Mouse (Mus musculus): ENCODE measurements at regions not wholly inside any gene's neighbourhood (a gene's known extent, or its start where the extent isn't known, plus 50 kb on each side); places are given as distances from the start of the nearest gene placed in this dataset.

DNA sequence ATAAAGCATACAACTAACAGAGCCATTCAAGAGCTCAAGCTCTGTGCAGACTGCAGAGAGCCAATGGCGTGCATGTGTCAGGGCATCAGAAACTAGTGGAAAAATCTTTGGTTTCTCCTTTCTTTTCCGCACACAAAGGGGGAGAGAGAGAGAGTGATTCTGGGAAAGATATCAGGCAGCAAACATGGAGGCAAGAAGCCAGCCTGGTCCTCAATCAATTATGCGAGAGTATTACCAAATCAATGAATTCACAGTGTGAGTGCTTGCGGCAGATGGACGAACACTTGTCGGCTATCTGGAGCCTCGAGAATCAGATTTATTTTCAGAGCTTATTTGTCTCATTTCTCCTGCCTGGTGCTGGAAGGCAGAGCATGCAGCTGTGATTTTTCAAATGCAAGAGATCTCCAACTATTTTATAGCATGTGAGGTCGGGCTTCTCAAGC, 230.6 kb downstream of the Snx10 start:
- no peak for DNase-seq

DNA sequence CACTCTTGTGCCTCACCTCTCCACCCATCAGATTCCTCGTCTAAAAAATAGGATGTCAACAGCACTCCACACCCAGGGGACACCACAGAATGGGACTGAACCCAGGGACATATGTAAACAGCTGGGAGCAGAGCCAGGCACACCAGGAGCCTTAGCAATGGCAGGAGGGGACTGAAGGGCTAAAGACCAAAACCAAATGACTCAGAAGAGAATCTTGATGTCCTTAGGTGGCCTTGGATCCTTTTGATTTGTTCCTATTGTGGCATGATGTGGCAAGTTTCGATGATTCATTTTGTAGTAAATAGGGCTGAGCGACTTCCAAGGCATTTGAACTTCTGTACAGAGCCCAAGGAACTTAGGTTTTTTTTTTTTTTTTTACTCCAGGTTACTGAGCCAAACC, 233.4 kb downstream of the Snx10 start:
- DNase-seq: no peak

DNA sequence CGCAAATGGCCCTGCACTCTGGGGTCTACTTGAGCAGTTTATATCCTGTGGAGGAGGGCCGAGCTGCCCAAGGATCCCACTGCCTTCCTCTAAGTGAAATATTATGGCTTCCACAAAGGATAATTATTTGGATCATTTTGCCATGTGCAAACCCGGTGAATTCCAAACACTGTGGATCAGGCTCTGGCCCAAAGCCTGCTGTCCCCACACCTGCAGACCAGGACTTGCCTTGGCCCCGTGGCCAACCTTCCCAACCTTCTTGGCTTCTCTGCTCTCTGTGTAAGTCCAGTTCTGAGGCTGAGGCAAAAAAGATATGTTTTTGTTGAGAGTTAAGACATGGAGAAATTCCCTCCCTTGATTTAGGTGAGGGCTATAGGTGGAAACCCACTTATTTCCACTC, 234.0 kb downstream of the Snx10 start:
- DNase-seq: no peak

DNA sequence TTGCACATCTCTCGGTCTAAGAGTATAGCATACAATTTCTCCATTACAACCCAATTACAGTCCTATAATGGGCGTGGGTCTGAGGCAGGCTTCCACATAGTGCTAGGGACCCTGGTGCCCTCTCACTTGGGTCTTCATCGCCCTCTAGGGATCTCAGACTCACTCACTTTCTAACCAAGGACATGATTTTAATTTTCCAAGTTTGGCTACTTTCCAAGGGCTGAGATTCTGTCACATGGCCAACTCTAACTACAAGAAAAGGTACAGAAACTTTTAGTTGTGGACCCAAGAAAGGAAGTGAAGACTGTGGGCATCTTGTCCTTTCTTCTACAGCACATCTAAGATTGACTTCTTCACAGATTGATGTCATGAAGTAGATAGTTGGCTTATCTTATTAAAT, 235.1 kb downstream of the Snx10 start:
- no peak for DNase-seq

DNA sequence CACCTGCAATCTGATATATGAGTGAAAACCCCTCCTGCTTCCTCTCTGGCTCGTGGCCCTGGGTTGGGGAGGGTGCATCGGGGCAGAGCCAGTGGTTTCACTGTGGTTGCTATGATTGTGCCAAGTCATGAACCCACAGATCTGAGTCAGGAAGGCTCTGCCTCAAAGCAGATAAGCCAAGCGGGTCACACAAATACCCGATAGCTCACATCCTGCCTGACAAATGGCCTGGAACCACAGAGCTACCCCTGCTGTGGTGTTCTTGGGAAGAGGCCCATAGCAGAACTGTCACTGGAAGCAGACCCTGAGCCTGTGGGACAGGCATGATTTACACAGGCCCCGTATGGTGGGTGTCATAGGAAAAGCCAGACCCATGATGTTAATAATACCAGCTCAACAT, 236.7 kb downstream of the Snx10 start:
- no peak for DNase-seq

DNA sequence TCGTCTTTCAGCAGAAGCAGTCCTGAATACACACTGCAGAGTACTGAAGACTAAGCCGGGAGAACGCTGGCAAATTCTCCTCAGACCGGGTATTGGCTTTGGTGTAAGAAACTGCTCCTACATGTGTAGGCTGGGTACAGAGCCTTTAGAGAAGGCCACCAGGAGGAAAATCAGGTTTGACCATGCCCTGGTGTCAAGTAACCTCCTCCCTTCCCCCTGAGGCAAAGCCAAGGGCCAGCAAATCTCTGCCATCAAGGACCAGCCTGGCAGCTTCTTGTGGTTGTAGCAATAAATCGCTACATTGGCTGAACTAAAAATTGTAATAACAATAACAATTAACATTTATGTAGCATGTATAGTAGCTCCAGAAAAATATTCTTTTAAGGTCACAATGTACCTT, 237.8 kb downstream of the Snx10 start:
- DNase-seq: no peak

DNA sequence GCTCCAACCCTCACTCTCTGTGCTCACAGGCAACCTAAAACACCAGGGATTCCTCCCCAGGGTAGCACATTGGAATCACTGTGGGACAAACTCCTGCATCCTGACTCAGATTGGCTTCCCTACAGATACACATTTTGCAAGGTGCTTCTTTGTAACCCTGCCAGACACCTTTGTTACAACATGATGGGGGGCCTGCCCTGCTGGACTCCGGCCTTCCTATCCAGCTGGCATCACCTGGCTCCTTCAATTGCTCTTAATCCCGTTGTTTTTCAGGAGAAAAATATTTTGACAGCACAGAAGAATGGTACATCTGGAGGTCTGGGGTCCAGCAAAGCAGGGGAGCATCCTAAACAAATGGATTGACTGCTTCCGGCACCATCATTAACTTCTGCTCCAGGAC, 242.8 kb downstream of the Snx10 start:
- DNase-seq: no peak

DNA sequence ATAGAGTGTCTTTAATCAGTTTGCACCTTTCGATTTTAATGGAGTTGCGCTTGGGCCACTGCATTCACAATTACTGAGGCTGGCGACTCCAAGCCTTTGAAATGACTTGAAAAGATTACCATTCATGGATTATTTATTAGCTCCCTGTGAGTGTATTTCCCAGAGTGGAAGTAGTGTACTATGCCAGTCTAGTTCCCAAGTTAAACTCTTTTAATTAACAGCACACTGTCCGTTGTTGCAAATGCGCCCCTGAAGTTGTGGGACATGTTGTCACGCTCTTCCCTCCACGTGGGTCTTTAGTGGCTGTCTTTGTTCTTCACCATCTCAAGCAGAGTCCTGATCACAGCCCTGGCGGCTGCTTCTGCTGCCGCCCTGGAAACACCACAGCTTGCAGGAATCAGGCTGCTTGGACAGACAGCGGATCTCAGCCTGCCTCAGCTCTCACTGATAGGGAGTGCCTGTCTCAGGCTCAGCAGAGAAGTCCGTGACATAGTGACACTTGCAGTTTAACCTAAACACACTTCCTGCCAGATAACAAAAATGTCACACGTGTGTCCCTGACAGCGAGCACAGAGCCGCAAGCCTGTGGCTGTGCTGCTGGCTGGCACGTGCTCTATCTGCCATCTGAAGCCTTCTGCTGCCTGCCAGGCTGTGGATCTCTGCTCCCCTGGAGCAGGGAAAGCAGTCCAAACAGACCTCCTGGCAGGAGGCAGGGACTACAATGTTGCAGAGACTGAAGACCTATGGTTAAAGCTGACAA, 244.1 kb downstream of the Snx10 start:
- peak in 1 of 2 experiments; percentile 20 for DNase-seq

DNA sequence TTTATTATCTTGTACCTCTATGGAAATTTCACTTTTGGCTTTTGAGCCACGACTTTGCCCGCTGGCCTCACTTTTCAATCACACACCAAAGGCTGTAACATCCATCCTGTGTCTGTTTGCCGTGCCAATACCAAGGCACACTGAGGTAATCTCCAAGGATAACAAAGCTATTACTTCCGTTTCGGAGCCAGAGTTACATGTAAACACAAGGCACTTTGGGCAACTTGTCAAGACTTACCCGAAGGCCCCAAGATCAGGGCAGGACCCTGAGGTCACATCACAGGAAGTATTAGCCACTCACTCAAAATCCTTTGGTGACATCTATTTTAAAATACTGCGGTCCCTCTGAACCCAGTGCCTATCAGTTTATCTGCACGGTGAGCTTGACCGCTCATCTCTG, 241.3 kb downstream of the Skap2 start:
- DNase-seq: no peak

DNA sequence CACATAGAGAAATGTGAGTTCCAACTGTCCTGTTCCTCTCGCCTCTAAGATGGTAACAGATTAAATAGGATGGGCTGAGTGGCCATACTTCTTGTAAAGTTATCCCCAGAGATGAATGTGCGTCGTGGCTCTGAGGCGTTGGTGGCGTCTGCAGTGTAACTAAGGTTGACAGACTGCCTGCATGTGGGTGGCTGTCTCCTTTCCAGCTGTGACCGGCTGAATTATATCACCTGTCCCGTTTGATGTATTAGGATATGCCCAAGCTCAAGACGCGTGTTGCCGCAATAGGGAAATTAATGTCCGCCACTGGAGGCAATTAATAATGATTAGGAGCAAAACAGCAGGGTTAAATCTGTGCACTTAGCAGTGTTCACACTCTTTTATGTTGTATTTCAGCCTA, 240.9 kb downstream of the Skap2 start:
- no peak for DNase-seq

DNA sequence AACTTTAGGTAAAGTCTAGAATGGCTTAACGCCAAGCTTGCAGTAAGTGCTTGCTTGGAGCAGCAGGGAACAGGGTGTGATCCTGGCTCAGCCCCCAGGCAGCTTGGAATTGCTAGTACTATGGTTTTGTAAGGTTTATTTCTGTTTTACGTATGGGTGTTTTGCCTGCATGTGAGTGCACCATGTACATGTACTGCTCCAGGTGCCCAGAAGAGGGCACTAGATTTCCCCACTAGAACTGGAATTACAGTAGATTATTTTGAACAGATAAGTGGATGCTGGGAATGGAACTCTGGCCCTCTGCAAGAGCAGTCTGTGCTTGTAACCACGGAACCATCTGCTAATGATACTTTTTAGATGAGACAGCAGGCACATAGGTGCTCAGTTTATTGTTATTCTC, 237.6 kb downstream of the Skap2 start:
- peak in 1 of 2 experiments; percentile 9 for DNase-seq

DNA sequence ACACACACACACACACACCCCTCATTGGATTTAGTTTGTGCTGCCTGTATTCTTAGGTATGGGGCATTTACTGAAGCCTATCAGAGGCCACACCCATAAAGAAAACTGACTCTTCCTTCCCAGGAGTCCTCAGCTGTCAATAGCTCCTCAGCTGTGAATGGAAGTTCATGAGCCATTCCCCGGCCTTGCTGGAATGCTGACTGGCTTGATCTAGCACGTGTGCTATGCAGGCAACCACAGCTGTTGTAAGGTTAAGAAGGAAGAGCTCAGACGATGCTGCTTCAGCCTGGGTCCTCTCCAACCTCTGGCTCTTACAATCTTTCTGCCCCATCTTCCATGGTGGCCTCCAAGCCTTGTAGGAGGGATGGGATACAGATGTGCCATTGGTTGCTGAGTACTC, 226.7 kb downstream of the Skap2 start:
- DNase-seq: no peak

DNA sequence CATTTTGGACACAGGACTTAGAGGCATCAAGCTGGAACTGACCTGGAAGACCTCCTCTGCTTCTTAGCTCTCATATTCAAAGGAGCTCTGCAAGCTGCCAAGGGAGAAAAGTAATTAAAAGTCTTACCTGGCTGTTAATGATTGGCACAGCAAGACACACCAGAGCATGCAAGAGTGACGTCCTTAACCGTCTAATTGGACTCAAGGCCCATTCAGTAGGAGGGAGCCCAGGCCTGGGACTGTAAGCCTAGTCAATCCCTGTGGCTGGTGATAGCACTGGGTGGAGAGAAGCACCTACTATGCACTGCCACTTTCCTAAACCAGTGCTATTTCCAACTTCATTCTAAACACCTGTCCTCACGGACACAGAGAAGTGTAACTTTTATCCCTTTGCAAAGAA, 225.5 kb downstream of the Skap2 start:
- peak; percentile 19 to 27 for DNase-seq

DNA sequence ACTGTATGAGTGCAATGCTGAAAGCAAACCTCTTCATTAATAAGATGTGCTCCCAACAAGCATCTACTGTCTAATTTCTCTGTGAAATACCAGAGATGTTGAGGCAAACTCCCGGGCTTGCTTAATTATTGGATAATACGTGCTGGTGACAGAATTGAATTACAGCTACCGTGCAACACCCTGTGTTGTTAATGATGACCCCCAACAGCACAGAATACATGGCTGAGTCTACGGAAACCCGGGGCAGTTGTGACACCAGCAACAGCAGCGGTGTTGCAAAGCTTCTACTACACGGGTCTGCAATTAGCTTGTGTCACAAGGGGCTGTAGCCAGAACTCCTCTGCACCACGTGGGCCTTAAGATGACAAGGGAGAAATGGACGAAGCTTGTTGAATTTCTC, 224.2 kb downstream of the Skap2 start:
- DNase-seq: no peak

DNA sequence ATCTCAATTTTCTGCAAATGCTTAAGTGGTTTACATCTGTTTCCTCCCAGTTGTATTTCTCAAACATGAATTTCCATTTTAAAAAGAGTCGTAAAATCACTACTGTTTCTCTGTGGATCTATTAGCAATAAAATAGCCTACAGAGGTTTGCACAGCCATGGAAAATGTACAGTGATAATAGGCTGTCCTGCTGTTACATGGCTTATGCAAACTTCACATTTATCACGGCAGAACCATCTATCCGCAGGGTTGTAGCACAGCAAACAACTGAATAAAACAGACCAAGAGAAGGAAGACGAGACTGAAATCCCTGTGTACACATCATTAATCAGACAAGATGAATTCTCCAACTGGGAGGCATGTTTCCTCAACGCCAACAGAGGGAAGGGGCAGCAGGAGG, 222.1 kb downstream of the Skap2 start:
- no peak for DNase-seq

DNA sequence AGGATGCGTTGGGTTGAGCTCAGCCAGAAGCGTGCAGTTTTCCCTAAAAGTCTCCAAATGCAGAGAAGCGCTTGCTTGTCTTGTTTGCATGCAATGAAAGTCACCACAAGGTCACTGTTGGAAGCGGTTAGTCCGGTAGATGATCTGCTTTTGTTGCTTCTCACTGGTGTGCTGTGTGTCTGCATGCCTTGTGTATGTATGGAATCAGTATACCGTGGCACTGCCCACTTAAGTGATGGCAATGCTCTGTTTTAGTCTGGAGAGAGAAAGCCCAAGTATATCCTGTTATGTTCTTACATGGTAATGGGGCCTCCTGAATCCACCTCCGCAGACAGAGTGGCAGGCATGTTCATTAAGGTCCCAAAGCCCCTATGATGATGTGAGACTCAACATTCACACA, 221.7 kb downstream of the Skap2 start:
- DNase-seq: no peak

DNA sequence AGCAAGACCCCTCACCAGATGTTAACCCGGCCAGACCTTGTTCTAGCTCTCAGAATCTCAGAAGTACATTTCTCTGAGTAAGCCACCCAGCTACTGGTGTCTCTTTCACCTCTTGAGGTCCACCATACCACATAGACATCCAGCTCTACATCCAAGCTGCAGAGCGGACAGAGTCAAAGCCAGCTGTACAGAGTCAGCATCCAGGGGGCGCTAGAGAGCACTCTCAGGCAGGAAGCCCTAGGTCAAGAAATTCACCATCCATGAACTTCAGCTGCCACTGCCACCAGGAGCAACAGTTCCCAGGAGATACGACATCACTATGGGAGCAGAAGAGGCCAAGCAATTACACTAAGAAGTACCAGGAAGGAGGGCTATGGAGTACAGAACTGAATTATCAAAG, 217.0 kb downstream of the Skap2 start:
- DNase-seq: peak; percentile 23 to 62

DNA sequence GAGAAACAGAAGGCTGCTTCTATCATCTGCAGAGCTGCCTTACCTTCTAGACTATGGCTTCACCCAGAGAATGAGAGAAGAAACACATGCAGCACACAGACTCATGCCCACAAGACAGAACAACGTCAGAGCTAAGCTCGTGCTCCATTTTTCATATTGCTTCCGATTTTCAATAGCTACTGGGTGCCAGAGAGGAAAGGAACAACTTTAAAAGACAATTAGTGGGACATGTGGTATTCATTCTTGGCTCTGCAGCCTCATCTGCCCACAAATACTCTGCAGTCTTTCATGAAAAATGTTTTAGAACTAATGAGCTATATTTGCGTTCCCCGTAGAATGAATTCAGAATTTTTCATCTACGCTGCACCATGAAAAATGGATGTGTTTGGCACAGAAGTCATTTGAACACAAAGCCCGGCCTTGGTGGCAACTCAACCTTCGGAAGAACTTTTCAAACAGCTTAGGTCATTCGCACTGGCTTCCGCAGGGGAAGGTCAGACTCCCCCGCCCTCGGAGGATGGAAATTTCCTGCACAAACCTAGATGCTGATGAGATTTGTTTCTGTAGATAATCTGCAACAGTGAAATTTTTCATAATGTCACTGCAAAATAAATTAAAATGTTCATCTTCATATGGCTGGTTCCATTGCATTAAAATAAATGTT, 213.6 kb downstream of the Skap2 start:
- no peak for DNase-seq

DNA sequence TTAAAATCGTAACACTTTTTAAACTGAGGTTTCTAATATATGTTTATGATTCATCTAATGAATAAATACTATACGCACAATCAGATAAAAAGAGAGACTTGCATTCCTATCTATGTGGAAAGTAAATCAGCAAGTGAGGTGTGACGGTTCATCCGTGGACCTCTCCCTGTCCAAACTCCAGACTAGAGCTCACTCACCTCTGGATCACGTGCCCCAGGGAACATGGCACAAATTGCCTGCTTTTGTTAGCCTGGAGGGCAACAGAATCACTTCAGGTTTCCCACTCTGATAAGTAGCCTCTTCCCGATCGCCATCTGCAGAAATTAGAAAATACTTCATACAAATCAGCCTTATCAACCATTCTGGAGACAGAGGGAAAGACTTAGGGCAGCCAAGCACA, 206.7 kb downstream of the Skap2 start:
- peak in 1 of 2 experiments; percentile 34 for DNase-seq

Measured in kidney, adult 8-10 months (tissue).